Mouse (Mus musculus) right cerebral cortex, postnatal 4 days (tissue): ENCODE results near the gene Ablim1.

Experiments
- DNase-seq: peaks from one replicate; pipeline ENCODE4 v3.0.0-alpha.2; 2022

The Ablim1 gene

GRCm38 (mm10) chr19:57180908-57181307 lies 133.8 kb downstream of the Ablim1 start:
- no peak for DNase-seq

GRCm38 (mm10) chr19:57180333-57180732 lies 134.4 kb downstream of the Ablim1 start:
- no peak for DNase-seq

DNA sequence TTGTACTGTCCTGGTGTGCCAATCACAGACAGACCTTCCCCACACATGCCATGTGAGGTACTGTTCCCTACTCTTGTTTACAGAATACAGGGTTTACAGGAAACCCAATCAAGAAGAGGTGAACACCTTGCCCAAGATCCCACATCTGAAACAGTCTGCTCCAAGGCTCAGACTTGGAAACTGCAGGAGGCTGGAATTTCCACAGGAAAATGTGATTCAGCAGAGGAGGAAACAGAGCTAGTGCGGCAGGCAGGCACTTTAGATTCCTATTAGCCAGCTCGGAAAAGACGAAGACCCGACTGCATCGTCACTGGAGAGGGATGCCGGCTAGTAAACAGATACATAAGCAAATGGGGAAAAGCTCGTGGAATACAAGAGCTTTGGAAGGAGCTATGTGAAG lies 135.4 kb downstream of the Ablim1 start:
- no peak for DNase-seq

GRCm38 (mm10) chr19:57177334-57177733 lies 137.4 kb downstream of the Ablim1 start:
- no peak for DNase-seq

GRCm38 (mm10) chr19:57175077-57175476 lies 139.6 kb downstream of the Ablim1 start:
- DNase-seq: no peak

DNA sequence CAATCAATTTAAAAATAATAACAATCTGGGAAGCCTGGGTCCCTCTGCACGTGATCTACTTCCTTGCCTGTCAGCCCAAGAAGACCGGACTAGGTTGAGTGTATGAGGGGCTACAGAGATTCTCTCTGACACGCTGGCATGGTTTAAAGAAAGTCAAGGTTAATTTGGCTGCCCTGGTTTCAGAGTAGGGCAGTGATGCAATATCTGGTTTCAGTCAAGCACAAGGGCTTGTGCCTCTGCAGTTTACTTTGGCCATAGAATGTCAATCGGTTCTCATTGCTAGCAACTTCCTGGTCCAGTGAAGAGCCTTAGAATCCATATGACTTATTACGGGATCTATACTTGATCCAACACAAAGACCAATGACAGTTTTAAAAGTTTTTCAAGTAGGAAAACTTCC lies 140.2 kb downstream of the Ablim1 start:
- no peak for DNase-seq

DNA sequence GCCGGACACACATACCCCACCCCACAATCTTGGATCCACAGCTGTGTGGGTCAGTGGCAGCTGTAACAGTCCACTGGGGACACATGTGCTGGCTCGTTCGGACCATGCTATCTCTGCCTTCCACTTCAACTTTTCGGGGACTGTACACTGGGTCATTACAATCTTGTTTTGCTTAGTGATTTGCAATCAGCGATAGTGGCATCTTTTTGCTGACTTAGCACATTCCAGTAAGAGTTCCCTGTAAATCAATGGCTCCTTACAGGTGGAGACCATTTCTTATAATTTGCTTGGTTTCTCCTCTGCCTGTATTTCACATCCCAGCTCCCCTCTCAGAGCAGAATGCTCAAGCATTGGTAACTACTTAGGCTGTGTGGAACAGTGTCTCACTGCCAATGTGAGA lies 140.7 kb downstream of the Ablim1 start:
- no peak for DNase-seq

DNA sequence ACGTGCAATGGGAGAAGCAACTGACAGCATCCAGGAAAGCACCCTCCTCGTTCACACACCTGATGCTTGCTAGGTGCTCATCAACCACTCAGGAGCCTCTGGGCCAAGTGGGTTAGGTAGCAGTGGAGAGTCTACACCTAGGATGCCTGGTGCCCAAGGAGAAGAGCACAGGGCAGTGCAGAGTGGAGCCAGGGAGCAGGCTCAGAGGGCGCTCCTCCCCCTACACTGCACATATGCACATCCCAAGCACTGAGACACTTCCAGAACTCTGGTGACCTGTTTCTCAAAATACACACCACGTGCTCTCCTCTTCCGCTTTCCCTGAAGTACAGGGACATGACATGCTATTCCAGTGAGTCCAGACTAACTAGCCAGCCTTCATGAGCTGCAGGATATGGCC lies 142.4 kb downstream of the Ablim1 start:
- DNase-seq: no peak

DNA sequence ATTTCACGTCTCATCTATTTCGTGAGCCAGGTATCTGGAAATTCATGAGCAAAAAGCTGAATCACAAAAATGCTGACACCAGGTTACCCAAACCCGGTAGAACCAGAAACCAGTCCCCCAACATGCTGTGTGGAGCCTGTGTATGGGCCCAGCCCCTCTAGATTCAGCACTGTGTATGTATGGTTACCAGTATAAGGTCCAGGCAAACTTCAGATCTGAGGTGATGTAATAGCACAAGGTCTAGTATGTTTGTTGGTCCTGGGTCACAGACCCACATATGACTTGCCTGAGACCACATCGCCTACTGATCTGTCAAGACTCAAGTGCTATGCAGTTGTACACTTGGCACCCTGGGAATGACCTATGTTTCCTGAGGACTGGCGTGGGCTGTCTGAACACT lies 143.8 kb downstream of the Ablim1 start:
- DNase-seq: no peak

DNA sequence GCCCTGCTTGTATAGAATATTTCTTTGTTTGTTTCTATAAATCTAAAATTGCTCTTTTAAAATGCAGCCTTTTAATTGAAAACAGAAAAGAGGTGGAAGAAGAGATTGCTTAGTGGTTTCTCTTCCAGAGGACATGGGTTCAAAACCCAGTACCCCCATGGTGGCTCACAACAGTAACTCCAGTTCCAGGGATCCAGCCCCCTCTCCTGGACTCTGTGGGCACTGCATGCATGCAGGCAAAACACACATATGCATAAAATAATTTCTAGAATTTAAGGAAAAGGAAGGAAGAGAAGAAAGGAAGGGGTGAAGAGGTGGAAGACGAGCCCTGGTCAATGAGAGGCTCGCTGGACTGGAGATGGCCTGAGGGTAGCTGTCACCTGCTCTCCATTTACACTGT lies 145.2 kb downstream of the Ablim1 start:
- no peak for DNase-seq

- DNase-seq: no peak
Measured at GRCm38 (mm10) chr19:57167721-57168120, 147.0 kb downstream of the Ablim1 start.

DNA sequence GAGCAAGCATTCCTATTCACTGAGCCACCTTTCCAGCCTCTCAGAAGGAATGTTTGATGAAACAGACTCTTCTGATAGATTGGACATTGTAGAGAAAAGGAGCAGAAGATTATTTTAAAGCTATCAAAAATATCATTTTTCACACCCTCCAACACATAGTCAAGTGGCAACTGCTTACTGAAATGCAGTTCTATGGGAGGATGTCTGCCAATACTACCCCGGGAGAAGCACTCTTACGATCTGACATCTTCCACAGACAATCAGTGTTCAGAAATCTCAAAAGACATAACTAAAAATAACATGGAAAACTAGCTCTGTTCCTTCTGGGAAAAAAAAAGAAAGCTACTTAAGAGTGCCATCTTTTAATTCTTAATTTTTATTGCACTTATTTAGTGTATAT lies 149.8 kb downstream of the Ablim1 start:
- DNase-seq: no peak

- no peak for DNase-seq
Measured at GRCm38 (mm10) chr19:57163315-57163714, 151.4 kb downstream of the Ablim1 start.

DNA sequence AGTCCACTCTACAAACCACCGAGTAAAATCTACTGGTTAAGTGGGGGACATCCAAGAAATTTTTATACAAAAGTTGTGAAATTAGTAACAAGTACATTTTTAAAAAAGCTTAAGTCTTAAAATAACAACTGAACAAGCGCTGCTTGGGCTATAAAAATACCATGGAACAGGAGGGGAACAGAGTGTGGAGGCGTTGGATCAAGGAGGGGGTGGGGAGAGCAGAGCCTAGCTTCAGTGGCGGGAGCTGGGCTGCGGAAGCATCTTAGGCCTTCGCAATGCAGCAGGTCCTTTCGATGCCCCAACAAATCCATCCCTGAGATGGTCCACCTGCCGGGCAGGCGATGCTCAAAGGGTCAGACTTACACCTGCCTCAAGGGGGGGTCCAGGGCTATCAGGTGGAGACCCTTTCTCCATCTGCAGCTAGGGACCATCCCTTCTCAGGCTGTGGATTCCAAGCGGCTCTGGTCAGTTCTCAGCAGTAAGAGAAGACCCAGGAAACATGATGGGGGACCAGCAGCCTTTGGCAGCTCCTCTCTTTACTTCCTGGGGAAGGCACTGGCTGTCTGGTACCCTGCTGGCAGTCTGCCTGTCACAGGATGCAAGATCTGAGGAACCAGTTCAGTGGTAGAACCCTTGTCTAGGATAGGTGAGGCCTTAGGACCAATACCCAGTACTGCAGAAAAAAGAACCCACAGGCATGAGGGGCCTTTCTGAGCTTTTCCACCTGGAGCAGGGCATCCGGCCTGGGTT lies 152.6 kb downstream of the Ablim1 start:
- peak; percentile 40 for DNase-seq

GRCm38 (mm10) chr19:57161010-57161660 lies 153.6 kb downstream of the Ablim1 start:
- no peak for DNase-seq

DNA sequence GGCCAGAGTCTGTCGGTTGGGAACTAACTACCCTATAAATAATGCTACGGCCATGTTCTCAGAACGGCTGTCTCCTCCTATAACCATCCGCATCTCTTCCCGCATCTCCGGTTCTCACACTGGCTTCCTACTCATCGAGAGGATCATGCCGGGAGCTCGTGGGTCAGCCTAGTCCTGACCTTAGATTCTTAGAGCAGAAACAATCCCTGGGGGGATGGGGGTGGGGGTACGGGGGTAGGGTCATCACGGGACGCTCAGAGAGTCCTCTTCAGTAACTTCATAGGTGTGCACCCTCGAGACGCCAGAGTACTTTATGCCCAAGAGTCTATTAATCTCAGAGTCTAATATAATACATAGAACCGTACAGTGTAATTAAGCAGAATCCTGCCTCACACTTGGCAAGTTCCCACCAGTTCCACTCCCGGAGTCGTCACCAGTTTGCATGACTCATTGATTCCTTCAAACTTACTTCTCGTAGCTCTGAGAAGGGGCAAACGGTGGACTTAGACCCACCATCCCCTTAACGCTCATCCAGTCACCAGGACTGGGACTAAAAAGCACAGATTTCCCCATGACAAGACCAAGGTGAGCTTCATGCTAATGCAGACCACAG lies 156.9 kb downstream of the Ablim1 start:
- no peak for DNase-seq

DNA sequence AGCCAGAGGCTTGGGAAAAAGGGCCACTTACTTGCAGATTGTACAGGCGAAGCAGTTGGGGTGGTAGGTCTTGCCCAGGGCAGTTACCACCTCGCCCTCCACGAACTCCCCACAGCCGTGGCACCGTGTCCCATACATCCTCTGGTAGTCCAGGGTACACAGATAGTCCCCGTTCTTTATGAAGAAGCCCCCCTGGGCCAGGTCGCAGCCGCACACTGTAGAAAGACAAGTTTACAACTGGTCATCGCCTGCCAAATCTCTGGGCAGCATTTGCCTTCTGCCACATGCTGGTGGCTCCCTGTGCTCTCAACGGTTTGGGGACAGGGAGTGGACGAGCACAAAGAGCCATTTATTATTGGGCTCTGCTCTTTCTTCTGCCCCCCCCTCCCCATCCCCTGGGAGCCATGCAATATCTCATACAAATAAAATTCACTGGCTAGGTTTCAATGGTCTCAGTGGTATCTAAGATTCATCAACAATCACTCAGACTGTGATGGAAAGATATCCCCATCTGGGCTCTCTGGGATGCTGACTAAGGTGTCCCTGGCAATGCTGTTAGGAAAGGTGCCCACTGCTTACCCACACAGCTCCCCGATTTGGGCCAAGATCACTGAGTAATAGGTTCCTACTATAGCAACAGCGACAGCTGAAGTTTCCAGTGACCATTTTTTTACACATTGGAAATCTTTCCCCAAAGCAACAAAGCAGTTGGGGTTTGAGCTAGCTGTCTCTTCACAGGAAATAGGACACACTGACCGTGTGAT lies 159.4 kb downstream of the Ablim1 start:
- DNase-seq: no peak

GRCm38 (mm10) chr19:57152357-57152756 lies 162.4 kb downstream of the Ablim1 start:
- peak; percentile 83 for DNase-seq

GRCm38 (mm10) chr19:57151504-57151903 lies 163.2 kb downstream of the Ablim1 start:
- no peak for DNase-seq

DNA sequence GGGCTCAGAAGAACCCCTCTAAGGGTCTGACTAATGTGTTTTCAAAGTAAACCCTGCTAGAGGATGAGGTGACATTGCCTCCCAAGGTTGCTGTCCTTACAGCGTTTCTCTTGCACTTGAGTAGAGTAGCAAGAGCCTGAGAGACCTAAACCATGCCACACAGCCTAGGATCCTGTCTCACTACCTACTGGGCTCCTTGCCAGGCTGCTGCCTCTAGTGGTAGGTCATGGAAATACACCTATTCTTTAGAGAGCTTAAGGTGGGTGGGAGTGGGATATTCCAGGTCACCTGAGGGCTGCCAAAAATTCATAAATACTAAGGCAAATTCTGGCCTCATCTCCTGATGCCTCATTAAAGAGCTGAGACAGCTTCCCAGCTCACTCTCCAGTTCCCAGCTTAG lies 164.4 kb downstream of the Ablim1 start:
- peak; percentile 52 for DNase-seq

DNA sequence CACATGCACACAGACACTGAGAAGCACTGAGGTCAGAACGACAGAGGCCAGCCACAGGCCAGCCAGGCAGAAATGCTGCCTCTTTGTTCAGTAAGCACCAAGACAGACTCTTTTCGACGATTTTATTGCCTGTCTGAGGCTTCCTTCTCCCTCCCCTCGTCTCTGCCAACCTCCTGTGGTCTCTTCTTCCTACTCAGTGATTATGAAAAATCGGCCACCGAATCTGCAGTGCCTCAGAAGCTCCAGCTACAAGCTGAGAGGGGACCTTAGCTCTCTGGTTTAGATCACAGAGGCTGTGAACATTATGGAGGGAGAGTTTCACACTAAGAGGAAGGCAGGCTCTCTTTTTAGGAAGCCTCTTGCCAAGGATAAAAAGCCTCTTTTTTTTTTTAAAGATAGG lies 167.0 kb downstream of the Ablim1 start:
- no peak for DNase-seq

- DNase-seq: no peak
Measured at GRCm38 (mm10) chr19:57146936-57147335, 167.8 kb downstream of the Ablim1 start.

DNA sequence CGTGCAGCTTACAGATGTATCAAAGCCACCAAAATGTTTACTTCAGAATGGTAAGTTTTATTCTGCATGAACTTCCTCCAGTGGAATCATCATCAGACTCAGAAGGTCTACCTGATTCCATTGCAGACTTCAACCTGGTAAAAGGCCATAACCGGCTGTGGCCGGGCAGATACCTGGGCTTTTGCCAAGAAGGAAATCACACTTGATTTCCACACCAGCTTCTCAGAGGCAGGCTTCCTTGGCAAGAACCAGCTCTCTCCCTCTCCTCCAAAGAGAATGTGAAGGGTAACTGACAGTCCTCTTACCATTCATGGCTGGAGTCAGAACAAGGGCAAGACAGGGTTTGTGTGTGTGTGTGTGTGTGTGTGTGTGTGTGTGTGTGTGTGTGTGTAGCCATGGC lies 171.1 kb downstream of the Ablim1 start:
- DNase-seq: no peak
